Mouse (Mus musculus): ENCODE results near the gene Susd2. TPM values are rescaled to one million over a fixed set of nuclear protein-coding genes. Genes with fewer than 3 reads are reported as not detected.
A peak's percentile ranks its signal among the peaks of the same experiment; 100 is the strongest.

Susd2 gene
- polyA plus RNA-seq, 2 experiments: 0.84 to 1.0 TPM

DNA sequence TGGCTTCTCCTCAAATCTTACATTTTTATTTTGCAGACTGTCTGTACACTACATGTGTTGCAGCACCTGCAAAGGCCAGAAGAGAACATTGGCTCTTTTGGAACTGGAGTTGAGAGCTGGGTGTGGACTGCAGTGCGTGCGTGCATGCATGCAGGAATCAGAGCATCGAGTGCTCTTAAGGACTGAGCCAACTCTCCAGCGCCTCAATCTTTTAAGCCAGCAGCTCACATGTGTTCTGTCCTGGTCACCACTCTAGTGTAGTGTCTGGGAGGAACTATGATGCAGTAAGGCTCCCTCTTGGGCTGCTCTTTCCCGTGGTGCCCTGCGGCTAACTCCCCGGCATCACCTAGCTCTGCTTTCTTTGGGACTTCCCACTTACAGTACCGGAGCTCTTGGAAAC is 1.8 kb upstream of the Susd2 start:
- peaks cover 4% of the 10 kb centered on the region; the same call in 1 of the 2 replicates for H3K36me3 ChIP-seq (replicated peaks; ENCODE audit: control insufficient read depth, insufficient read depth, low read depth)
- ATAC-seq (ENCODE audit: insufficient read depth) (no peak), DNase-seq (ENCODE audit: low read depth in 3 of 3, low spot score in 3 of 3) (no peak)
- no peak overlapping the region for H3K27ac ChIP-seq
- 88% methylated on average over 8 of the region's 8 CpGs for WGBS (ENCODE audit: insufficient replicate concordance)
- H3K4me1 ChIP-seq (replicated peaks; ENCODE audit: control insufficient read depth in 2 of 2, insufficient read depth in 2 of 2, low read length in 1 of 2): peaks cover 0 to 13% of the 10 kb centered on the region in 2 experiments; a peak in 3 of 4 replicates
- H3K9me3 ChIP-seq (ENCODE audit: control insufficient read depth, low read length): no peaks in the 10 kb centered on the region
- TF ChIP-seq CTCF (IDR thresholded peaks at IDR 0.05; ENCODE audit: low read depth) (no peak), EP300 (IDR thresholded peaks at IDR 0.05; ENCODE audit: low read depth) (no peak)
- H3K9ac ChIP-seq (replicated peaks): no peak overlapping the region
- H3K27me3 ChIP-seq (ENCODE audit: control insufficient read depth, insufficient read depth, low read length): no peaks in the 10 kb centered on the region
- H3K4me3 ChIP-seq (ENCODE audit: insufficient read depth in 1 of 2, low read depth in 2 of 2, low read length in 2 of 2): no peak overlapping the region
- H3K4me2 ChIP-seq (ENCODE audit: low read depth): no peak overlapping the region

DNA sequence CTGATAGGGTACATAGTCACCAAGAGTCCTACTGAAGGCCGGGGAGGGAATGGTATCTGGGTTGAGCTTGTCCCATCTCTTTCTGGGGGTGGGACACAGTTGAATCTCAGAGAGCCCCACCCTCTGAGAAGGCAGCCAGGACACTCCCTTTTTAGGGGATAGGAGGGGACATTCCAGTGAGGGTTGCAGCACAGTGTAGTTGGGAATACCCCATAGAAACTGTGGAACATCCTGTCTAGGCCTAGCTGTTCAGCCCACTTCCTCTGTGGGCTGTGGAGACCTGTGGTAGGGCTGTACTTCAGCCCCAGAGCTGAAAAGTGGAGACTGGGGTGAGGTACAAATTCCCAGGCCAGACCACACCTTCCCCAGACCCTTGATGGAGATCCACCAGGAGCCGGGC is 917 bp downstream of the Susd2 start:
- no peak for DNase-seq (ENCODE audit: low read depth in 3 of 3, low spot score in 3 of 3)
- Histone ChIP-seq H3K4me2 (ENCODE audit: low read depth) (no peak overlapping the region), H3K9ac (replicated peaks) (no peak overlapping the region)

DNA sequence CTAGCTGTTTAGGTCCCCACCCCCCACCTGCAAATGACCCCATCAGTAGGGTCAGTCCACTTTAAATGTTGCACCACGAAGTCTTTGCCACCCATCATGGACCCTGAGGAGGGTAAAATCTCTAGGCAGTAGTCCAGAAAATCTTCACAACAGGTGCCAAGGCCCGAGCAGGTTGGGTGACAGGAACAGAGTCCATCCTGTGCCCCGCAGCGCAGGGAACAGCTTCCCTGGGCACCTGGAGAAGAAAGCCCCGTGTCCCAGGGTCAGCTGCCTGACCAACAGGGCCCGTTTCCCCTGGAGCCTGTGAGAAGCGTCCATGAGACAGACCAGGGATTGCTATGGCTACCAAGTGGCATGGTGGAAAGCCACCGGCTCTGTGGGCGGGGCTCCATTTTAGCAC is 1.4 kb downstream of the Susd2 start:
- 75% methylated on average over 9 of the region's 9 CpGs for WGBS (ENCODE audit: insufficient replicate concordance)
- no peak for ATAC-seq (ENCODE audit: insufficient read depth)
- DNase-seq (ENCODE audit: low read depth in 3 of 3, low spot score in 3 of 3): no peak
- H3K36me3 ChIP-seq (replicated peaks; ENCODE audit: control insufficient read depth, insufficient read depth, low read depth): no peaks in the 10 kb centered on the region
- TF ChIP-seq CTCF (IDR thresholded peaks at IDR 0.05; ENCODE audit: low read depth) (no peak), EP300 (IDR thresholded peaks at IDR 0.05; ENCODE audit: low read depth) (no peak)
- H3K27ac ChIP-seq: no peak overlapping the region
- H3K9ac ChIP-seq (replicated peaks): no peak overlapping the region
- no peak overlapping the region for H3K4me3 ChIP-seq (ENCODE audit: insufficient read depth in 1 of 2, low read depth in 2 of 2, low read length in 2 of 2)
- no peaks in the 10 kb centered on the region for H3K9me3 ChIP-seq (ENCODE audit: control insufficient read depth, low read length)
- peaks cover 0 to 13% of the 10 kb centered on the region in 2 experiments; a peak in 3 of 4 replicates for H3K4me1 ChIP-seq (replicated peaks; ENCODE audit: control insufficient read depth in 2 of 2, insufficient read depth in 2 of 2, low read length in 1 of 2)
- H3K4me2 ChIP-seq (ENCODE audit: low read depth): no peak overlapping the region
- no peaks in the 10 kb centered on the region for H3K27me3 ChIP-seq (ENCODE audit: control insufficient read depth, insufficient read depth, low read length)

More for the DNA sequence above, 917 bp downstream of the Susd2 start:
- ATAC-seq (ENCODE audit: insufficient read depth): no peak
- TF ChIP-seq CTCF (IDR thresholded peaks at IDR 0.05; ENCODE audit: low read depth) (no peak), EP300 (IDR thresholded peaks at IDR 0.05; ENCODE audit: low read depth) (no peak)
- no peak overlapping the region for H3K27ac ChIP-seq
- no peaks in the 10 kb centered on the region for H3K27me3 ChIP-seq (ENCODE audit: control insufficient read depth, insufficient read depth, low read length)
- H3K4me1 ChIP-seq (replicated peaks; ENCODE audit: control insufficient read depth in 2 of 2, insufficient read depth in 2 of 2, low read length in 1 of 2): peaks cover 0 to 13% of the 10 kb centered on the region in 2 experiments; a peak in 3 of 4 replicates
- no peaks in the 10 kb centered on the region for H3K9me3 ChIP-seq (ENCODE audit: control insufficient read depth, low read length)
- 71% methylated on average over 2 of the region's 2 CpGs for WGBS (ENCODE audit: insufficient replicate concordance)
- H3K36me3 ChIP-seq (replicated peaks; ENCODE audit: control insufficient read depth, insufficient read depth, low read depth): no peaks in the 10 kb centered on the region
- H3K4me3 ChIP-seq (ENCODE audit: insufficient read depth in 1 of 2, low read depth in 2 of 2, low read length in 2 of 2): no peak overlapping the region

DNA sequence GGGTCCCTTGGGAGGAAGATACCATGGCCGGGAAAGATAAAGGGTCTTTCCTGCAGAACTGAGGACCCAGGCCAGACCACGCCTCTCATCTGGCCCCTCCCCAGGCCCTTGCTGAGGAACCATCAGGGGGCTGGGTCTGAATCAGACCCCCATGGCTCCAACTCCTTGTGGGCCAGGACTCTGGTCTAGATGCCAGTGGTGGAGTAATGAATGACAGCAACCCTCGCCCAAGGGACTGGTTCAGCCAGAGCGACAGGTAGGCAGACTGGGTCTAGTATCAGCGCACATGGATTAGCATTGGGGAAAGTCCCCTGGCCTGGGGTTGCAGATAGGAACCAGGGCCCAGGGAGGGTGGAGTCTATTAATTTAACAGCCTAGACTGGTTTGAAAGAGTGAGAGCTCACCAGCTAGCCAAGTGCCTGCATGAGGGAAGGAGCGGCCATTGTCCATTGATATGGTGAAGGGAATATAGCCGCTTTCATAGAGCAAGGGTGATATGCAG is 2.0 kb downstream of the Susd2 start:
- no peak overlapping the region for H3K4me3 ChIP-seq (ENCODE audit: insufficient read depth in 1 of 2, low read depth in 2 of 2, low read length in 2 of 2)
- peak in 1 of 3 experiments; percentile 9 for DNase-seq (ENCODE audit: low read depth in 3 of 3, low spot score in 3 of 3)
- H3K4me2 ChIP-seq (ENCODE audit: low read depth): no peak overlapping the region
- H3K27ac ChIP-seq: no peak overlapping the region
- H3K9ac ChIP-seq (replicated peaks): no peak overlapping the region
- ATAC-seq (ENCODE audit: insufficient read depth): no peak
- 56% methylated on average over 7 of the region's 7 CpGs for WGBS (ENCODE audit: insufficient replicate concordance)
- no peaks in the 10 kb centered on the region for H3K9me3 ChIP-seq (ENCODE audit: control insufficient read depth, low read length)
- TF ChIP-seq EP300 (IDR thresholded peaks at IDR 0.05; ENCODE audit: low read depth) (no peak), CTCF (IDR thresholded peaks at IDR 0.05; ENCODE audit: low read depth) (no peak)
- peaks cover 0 to 13% of the 10 kb centered on the region in 2 experiments; a peak in 3 of 4 replicates for H3K4me1 ChIP-seq (replicated peaks; ENCODE audit: control insufficient read depth in 2 of 2, insufficient read depth in 2 of 2, low read length in 1 of 2)
- no peaks in the 10 kb centered on the region for H3K36me3 ChIP-seq (replicated peaks; ENCODE audit: control insufficient read depth, insufficient read depth, low read depth)
- H3K27me3 ChIP-seq (ENCODE audit: control insufficient read depth, insufficient read depth, low read length): no peaks in the 10 kb centered on the region

DNA sequence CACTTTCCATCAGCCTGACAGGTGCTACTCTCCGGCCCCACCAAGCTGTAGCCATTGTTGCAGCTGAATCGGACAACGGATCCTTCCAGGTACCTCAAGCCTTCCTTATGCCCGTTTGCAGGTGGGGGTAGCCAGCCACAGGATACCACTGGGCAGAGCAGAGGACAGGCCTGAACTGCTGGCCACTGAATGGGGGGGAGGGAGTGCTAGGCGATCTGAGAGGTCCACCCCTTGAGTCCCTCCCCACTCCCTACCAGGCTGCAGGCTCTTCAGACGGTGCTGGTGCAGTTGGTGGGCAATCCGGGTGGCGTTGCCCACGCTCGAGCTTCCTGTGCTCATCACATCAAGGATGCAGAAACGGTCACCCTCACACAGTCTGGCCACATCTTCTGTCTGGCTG is 6.1 kb downstream of the Susd2 start:
- H3K4me1 ChIP-seq (replicated peaks; ENCODE audit: control insufficient read depth in 2 of 2, insufficient read depth in 2 of 2, low read length in 1 of 2): no peaks in the 10 kb centered on the region; a peak in 1 of 4 replicates
- no peak overlapping the region for H3K4me2 ChIP-seq (ENCODE audit: low read depth)
- no peaks in the 10 kb centered on the region for H3K9me3 ChIP-seq (ENCODE audit: control insufficient read depth, low read length)
- WGBS (ENCODE audit: insufficient replicate concordance): 70% methylated on average over 11 of the region's 11 CpGs
- no peaks in the 10 kb centered on the region for H3K27me3 ChIP-seq (ENCODE audit: control insufficient read depth, insufficient read depth, low read length)
- DNase-seq (ENCODE audit: low read depth in 3 of 3, low spot score in 3 of 3) (no peak), ATAC-seq (ENCODE audit: insufficient read depth) (no peak)
- H3K9ac ChIP-seq (replicated peaks): no peak overlapping the region
- no peaks in the 10 kb centered on the region for H3K36me3 ChIP-seq (replicated peaks; ENCODE audit: control insufficient read depth, insufficient read depth, low read depth)
- H3K27ac ChIP-seq: no peak overlapping the region
- TF ChIP-seq CTCF (IDR thresholded peaks at IDR 0.05; ENCODE audit: low read depth): no peak
- TF ChIP-seq EP300 (IDR thresholded peaks at IDR 0.05; ENCODE audit: low read depth): no peak
- no peak overlapping the region for H3K4me3 ChIP-seq (ENCODE audit: insufficient read depth in 1 of 2, low read depth in 2 of 2, low read length in 2 of 2)

Measured in liver, embryonic 14.5 days (tissue).